Mouse (Mus musculus): ENCODE results near the gene Ajuba.

- TF ChIP-seq CTCF (IDR thresholded peaks at IDR 0.05; ENCODE audit: control insufficient read depth, insufficient read depth, insufficient replicate concordance, low read depth, low read length) (no peak), POLR2A (IDR thresholded peaks at IDR 0.05; ENCODE audit: control insufficient read depth, low read depth, low read length) (no peak)
Measured at GRCm38 (mm10) chr14:54575031-54575430, 2.3 kb downstream of the Ajuba start.
